Mouse (Mus musculus) liver, embryonic 11.5 days (tissue): ENCODE data around the gene Gucd1. TPM values are rescaled to one million over a fixed set of nuclear protein-coding genes. Genes with fewer than 3 reads are reported as not detected.
A peak's percentile ranks its signal among the peaks of the same experiment; 100 is the strongest.

Experiments used
- ATAC-seq: fragments of 200-750 bp; cut with Nextera tagmentation; replicated peaks from 2 replicates; pipeline ENCODE4 v1.8.0; 2017; ENCODE audit warnings: moderate number of reproducible peaks, mild to moderate bottlenecking, moderate TSS enrichment, moderate library complexity; ENCODE audit not compliant: low FRiP score
- DNase-seq: peaks from one replicate; pipeline ENCODE4 v3.0.0-alpha.2; 2017; ENCODE audit warnings: low spot score
- H3K27ac ChIP-seq: fragments of 300-500 bp; sonication (generic); 2 replicates; pipeline ENCODE4 v1.5.1; 2014; ENCODE audit warnings: mild to moderate bottlenecking, low read depth, low read length, control low read depth
- H3K27me3 ChIP-seq: fragments of 300-500 bp; sonication (generic); replicated peaks from 2 replicates; pipeline ENCODE4 v1.6.1; 2014; ENCODE audit warnings: low read length, mixed read lengths; ENCODE audit not compliant: control insufficient read depth, insufficient read depth
- H3K36me3 ChIP-seq: fragments of 300-500 bp; sonication (generic); 2 replicates; pipeline ENCODE4 v1.6.1; 2014; ENCODE audit warnings: mild to moderate bottlenecking, low read length, moderate library complexity, mixed read lengths; ENCODE audit not compliant: control insufficient read depth, insufficient read depth
- H3K4me1 ChIP-seq: fragments of 300-500 bp; sonication (generic); replicated peaks from 2 replicates; pipeline ENCODE4 v1.6.1; 2014; ENCODE audit warnings: low read length, mixed read lengths; ENCODE audit not compliant: control insufficient read depth, insufficient read depth
- H3K4me2 ChIP-seq: fragments of 300-500 bp; sonication (generic); 2 replicates; pipeline ENCODE4 v1.6.1; 2014; ENCODE audit warnings: mild to moderate bottlenecking, control low read depth, moderate library complexity
- H3K4me3 ChIP-seq: fragments of 300-500 bp; sonication (generic); 2 replicates; pipeline ENCODE4 v1.5.1; 2014; ENCODE audit warnings: low read depth, low read length, control low read depth
- H3K9ac ChIP-seq: fragments of 300-500 bp; sonication (generic); 2 replicates; pipeline ENCODE4 v1.6.1; 2014; ENCODE audit warnings: low read depth, low read length, control low read depth
- H3K9me3 ChIP-seq: fragments of 300-500 bp; sonication (generic); 2 replicates; pipeline ENCODE4 v1.6.1; 2016; ENCODE audit warnings: low read length, inconsistent platforms, mixed read lengths; ENCODE audit not compliant: control insufficient read depth
- WGBS: fragments of 180-500 bp; shearing (Covaris S2); extraction: QIAGEN DNeasy Blood & Tissue Kit; methylation state at CpG from one replicate; pipeline ENCODE4 v1.1.7; 2014; 5-methylcytosine and 5-hydroxymethylcytosine counted together
- polyA plus RNA-seq: library from polyadenylated mRNA; unstranded; fragments of >200 nt; fragmentation: Nextera tagmentation; extraction: Ambion mirVana; gene quantifications from 2 replicates; pipeline ENCODE4 v1.2.1, GENCODE M21; 2014

Gucd1 gene
- polyA plus RNA-seq, 1 experiment from 2014 or later: 44.5 TPM

GRCm38 (mm10) chr10:75491234-75491935 is 26.4 kb downstream of the Gucd1 start:
- 69% methylated on average over 3 of the region's 3 CpGs for WGBS
- no peak for ATAC-seq
- DNase-seq: no peak
- H3K4me2 ChIP-seq: no peak overlapping the region
- no peaks in the 10 kb centered on the region for H3K27me3 ChIP-seq
- no peaks in the 10 kb centered on the region for H3K4me1 ChIP-seq
- no peak overlapping the region for H3K4me3 ChIP-seq
- no peaks in the 10 kb centered on the region for H3K9me3 ChIP-seq
- no peak overlapping the region for H3K9ac ChIP-seq
- H3K36me3 ChIP-seq: no peaks in the 10 kb centered on the region
- H3K27ac ChIP-seq: no peak overlapping the region

GRCm38 (mm10) chr10:75490731-75491130 is 27.0 kb downstream of the Gucd1 start:
- no peak overlapping the region for H3K9ac ChIP-seq
- WGBS: 85% methylated on average over 2 of the region's 2 CpGs
- H3K36me3 ChIP-seq: no peaks in the 10 kb centered on the region
- no peak for DNase-seq
- ATAC-seq: no peak
- no peak overlapping the region for H3K27ac ChIP-seq
- H3K9me3 ChIP-seq: no peaks in the 10 kb centered on the region
- H3K4me1 ChIP-seq: no peaks in the 10 kb centered on the region
- H3K27me3 ChIP-seq: no peaks in the 10 kb centered on the region
- no peak overlapping the region for H3K4me2 ChIP-seq
- H3K4me3 ChIP-seq: no peak overlapping the region

- Histone ChIP-seq H3K27ac (no peak overlapping the region), H3K4me1 (no peaks in the 10 kb centered on the region), H3K9me3 (no peaks in the 10 kb centered on the region), H3K4me3 (no peak overlapping the region), H3K4me2 (no peak overlapping the region), H3K9ac (no peak overlapping the region), H3K36me3 (no peaks in the 10 kb centered on the region), H3K27me3 (no peaks in the 10 kb centered on the region)
- no peak for DNase-seq
- ATAC-seq: no peak
- WGBS: 62% methylated on average over 2 of the region's 2 CpGs
Measured at GRCm38 (mm10) chr10:75489522-75489921, 28.2 kb downstream of the Gucd1 start.

GRCm38 (mm10) chr10:75487131-75487530 is 30.6 kb downstream of the Gucd1 start:
- Histone ChIP-seq H3K4me3 (no peak overlapping the region), H3K9ac (no peak overlapping the region), H3K4me1 (no peaks in the 10 kb centered on the region), H3K27ac (no peak overlapping the region), H3K4me2 (no peak overlapping the region), H3K27me3 (no peaks in the 10 kb centered on the region), H3K9me3 (no peaks in the 10 kb centered on the region), H3K36me3 (no peaks in the 10 kb centered on the region)
- no peak for DNase-seq
- no peak for ATAC-seq
- WGBS: 63% methylated on average over 3 of the region's 3 CpGs

- Histone ChIP-seq H3K27me3 (no peaks in the 10 kb centered on the region), H3K9me3 (no peaks in the 10 kb centered on the region), H3K4me2 (no peak overlapping the region), H3K4me1 (no peaks in the 10 kb centered on the region), H3K4me3 (no peak overlapping the region), H3K27ac (no peak overlapping the region), H3K36me3 (no peaks in the 10 kb centered on the region), H3K9ac (no peak overlapping the region)
- ATAC-seq (no peak), DNase-seq (peak; percentile 66)
- WGBS: 50% methylated on average over 9 of the region's 9 CpGs
Measured at GRCm38 (mm10) chr10:75486086-75486979, 31.4 kb downstream of the Gucd1 start.

- Histone ChIP-seq H3K36me3 (no peaks in the 10 kb centered on the region), H3K4me1 (no peaks in the 10 kb centered on the region), H3K4me2 (no peak overlapping the region), H3K9me3 (no peaks in the 10 kb centered on the region), H3K4me3 (no peak overlapping the region), H3K9ac (no peak overlapping the region), H3K27ac (no peak overlapping the region), H3K27me3 (no peaks in the 10 kb centered on the region)
- 45% methylated on average over 6 of the region's 6 CpGs for WGBS
- DNase-seq (no peak), ATAC-seq (no peak)
Measured at GRCm38 (mm10) chr10:75484767-75485166, 33.0 kb downstream of the Gucd1 start.

- no peak for DNase-seq
- no peaks in the 10 kb centered on the region for H3K36me3 ChIP-seq
- H3K4me1 ChIP-seq: no peaks in the 10 kb centered on the region
- no peak overlapping the region for H3K9ac ChIP-seq
- H3K27ac ChIP-seq: no peak overlapping the region
- ATAC-seq: no peak
- H3K4me2 ChIP-seq: no peak overlapping the region
- H3K4me3 ChIP-seq: no peak overlapping the region
- H3K27me3 ChIP-seq: no peaks in the 10 kb centered on the region
- no peaks in the 10 kb centered on the region for H3K9me3 ChIP-seq
- 73% methylated on average over 6 of the region's 6 CpGs for WGBS
Measured at GRCm38 (mm10) chr10:75484066-75484465, 33.7 kb downstream of the Gucd1 start.

- H3K9ac ChIP-seq: no peak overlapping the region
- H3K4me3 ChIP-seq: no peak overlapping the region
- no peaks in the 10 kb centered on the region for H3K9me3 ChIP-seq
- no peaks in the 10 kb centered on the region for H3K36me3 ChIP-seq
- no peaks in the 10 kb centered on the region for H3K27me3 ChIP-seq
- no peak overlapping the region for H3K4me2 ChIP-seq
- WGBS: 85% methylated on average over 11 of the region's 11 CpGs
- no peak overlapping the region for H3K27ac ChIP-seq
- no peaks in the 10 kb centered on the region for H3K4me1 ChIP-seq
- ATAC-seq: no peak
- DNase-seq: no peak
Measured at GRCm38 (mm10) chr10:75482919-75483483, 34.8 kb downstream of the Gucd1 start.
